Mouse (Mus musculus) cerebellum, adult 2 months (tissue): ENCODE data around the gene Wdr45b.

Experiments
- CTCF ChIP-seq: fragments of 200-500 bp; IDR thresholded peaks from 2 replicates; pipeline ENCODE4 v1.5.1; 2011; ENCODE audit warnings: low read depth, mild to moderate bottlenecking, control low read depth, low read length, moderate library complexity, borderline replicate concordance; ENCODE audit not compliant: insufficient read depth
- POLR2A ChIP-seq: fragments of 200-500 bp; IDR thresholded peaks from 2 replicates; pipeline ENCODE4 v1.6.1; 2011; ENCODE audit warnings: low read length, control low read depth, borderline replicate concordance; ENCODE audit not compliant: insufficient read depth

- TF ChIP-seq CTCF (no peak), POLR2A (no peak)
Measured at GRCm38 (mm10) chr11:121328619-121329018, 25.6 kb downstream of the Wdr45b start.
